Mouse (Mus musculus): Measurements from ENCODE around the gene Chd9.

The Chd9 gene

DNA sequence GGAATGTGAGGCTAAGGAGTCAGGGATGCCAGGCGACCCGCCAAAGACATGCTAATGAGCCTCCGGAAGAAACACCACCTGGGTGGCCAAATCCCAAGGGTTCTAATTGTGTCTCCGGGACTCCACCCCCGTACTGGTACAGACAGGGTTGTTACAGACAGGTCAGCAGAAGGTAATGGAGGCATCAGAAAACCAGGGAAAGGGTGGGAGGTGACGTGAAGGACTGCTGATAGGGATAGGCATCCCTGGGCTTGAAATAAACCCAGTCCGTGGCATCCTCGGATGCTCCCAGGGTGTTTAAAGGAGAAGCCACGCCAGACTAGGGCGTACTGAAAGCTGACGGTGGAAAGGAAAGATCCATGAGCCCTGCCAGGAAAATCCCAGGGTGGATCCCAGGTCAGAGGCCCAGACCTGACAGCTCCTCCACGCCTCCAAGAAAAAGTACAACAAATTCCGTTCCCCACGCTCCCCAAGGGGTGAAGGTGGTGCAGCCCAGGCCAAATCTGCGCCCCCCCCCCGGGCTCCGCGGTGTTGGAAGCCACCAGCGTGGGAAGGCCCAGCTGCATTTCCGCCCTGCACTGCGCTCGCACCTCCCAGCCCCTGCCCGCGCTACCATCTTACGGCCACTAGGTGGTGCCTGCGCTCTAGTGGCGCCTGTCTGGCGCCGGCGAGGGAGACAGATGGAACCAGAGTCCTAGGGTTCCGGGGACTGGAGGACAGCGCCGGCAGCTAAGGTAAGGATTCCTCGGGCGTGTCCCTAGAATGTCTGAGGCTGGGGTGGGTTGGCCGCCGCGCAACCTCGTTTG is at the start of gene Chd9:
TSS of gene Chd9 (plus strand) at position 172 of the 806 bp plus-strand sequence.
- DNase-seq: peak; percentile 98 to 99

DNA sequence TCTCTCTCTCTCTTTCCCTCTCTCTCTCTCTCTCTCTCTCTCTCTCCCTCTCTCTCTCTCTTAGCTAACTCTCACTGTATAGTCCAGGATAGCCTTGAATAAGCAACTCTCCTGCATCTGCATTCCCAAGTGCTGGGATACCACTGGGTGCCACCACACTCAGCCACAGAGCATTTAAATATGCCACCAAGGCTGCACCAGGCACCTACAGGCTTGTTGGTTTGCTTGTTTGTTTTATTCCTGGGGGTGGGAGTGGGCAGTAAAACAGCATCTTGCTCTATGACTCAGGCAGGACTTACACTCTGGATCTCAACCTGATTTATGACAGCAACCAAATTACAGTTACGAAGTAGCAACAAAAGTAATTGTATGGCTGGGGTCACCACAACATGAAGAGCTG is 36.5 kb upstream of the Chd9 start:
- no peak for DNase-seq

DNA sequence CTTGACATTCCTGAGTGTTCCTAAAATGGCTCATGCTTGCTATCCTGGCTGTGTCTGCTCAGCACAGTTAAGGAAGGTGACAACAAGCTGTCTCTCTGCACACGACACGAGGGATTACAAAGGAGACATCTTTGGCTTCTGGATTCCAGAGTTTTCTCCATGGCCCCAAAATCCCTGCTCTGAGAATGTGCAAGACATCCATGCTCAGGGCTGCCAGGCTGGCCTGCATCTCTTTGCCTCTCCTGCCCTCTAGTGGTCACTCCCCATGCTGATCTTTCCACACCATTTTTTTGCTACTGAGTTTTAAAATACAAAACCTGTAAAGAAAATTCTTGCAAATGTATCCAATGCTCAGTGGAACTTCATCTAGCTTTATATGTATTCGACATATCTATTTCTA is 34.4 kb upstream of the Chd9 start:
- DNase-seq: peak; percentile 86 to 89

DNA sequence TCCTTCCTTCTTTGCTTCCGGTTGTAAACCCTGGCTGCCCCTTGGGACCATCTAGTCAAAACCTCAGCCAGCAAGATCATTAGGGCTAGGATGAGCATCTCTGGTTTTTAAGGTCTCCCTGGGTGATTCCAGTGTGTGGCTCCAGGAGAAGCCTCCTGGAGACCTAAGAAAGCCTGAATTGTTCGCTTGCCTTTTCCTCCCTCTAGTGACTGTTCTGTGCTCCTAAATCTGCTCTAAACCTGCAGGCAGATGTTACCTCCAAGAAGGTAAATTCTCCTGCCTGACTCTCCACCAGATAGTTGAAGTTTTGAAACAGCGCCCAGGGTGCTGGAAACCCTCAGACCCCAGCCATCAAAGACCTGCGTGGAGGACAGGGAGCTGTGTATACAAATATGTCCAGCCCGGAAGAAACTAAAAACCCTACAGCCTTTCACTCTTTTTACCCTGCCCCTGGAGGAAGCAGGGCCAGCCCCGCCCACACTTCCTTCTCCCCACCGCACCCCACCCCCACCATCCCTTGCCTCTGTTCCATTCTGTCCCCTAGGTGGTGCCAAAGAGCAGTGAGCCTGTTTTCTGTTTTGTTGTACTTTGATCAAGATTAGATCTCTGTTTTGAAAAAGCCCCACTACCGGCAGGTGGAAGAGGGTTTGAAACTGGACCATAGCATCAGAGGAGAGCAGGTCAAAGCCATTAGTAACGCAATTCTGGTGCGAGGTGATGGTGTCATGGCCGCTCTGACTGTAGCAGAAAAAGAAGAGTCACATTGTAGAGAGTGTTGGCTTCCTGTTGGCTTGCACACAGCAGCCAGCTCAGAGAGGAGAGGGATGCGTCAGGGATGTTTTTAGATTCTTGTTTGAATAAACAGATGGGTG is 32.9 kb upstream of the Chd9 start:
- DNase-seq: peak; percentile 85 to 90

DNA sequence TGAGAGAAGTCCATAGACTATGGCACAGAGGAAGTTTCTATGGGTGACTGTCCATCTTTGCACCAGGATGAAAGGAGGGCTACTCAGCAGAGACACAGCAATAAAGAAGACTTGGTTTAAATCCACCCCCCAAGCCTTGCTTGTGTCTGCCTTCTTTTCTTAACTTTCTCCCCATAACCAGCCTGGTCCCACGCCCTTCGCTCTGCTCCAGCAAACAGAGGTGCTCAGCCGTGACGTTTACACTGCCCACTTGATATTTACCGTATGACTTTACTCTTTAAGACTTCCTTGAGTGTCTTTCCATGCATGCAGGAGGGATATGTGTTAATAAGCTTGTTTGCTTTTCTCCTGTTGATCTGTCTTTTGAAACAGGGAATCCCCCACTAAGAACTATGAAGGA is 28.7 kb upstream of the Chd9 start:
- DNase-seq: peak; percentile 26 to 51

DNA sequence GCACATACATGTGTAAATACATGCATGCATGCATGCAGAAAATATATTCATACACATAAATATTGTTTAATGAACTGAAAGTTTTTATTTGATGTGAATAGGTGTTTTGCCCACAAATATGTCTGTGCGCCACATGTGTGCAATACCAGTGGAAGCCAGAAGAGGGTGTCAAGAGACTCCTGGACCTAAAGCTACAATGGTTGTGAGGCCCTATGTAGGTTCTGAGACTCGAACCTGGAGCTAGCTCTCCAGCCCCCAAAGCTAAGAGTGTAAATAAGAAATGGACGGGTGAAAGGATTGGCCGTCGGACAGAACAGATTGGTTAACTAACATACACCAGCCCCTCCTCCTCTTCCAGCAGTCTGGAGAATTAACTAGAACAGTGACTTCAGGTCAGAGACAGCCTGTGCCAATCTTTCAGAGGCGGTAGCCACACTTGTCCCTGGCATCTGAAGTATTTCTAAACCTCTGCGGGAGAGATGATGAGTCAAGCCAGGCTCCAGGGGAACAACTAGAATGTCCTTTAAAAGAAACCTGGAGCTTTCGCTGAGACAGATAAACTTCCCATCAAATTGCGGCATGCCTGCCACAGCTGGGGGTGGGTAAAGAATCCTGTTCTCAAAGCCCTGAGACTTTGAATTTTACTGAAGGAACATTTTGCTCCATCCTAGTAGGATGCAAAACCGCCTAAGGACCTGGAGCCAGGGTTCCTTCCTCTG is 14.4 kb upstream of the Chd9 start:
- no peak for DNase-seq

DNA sequence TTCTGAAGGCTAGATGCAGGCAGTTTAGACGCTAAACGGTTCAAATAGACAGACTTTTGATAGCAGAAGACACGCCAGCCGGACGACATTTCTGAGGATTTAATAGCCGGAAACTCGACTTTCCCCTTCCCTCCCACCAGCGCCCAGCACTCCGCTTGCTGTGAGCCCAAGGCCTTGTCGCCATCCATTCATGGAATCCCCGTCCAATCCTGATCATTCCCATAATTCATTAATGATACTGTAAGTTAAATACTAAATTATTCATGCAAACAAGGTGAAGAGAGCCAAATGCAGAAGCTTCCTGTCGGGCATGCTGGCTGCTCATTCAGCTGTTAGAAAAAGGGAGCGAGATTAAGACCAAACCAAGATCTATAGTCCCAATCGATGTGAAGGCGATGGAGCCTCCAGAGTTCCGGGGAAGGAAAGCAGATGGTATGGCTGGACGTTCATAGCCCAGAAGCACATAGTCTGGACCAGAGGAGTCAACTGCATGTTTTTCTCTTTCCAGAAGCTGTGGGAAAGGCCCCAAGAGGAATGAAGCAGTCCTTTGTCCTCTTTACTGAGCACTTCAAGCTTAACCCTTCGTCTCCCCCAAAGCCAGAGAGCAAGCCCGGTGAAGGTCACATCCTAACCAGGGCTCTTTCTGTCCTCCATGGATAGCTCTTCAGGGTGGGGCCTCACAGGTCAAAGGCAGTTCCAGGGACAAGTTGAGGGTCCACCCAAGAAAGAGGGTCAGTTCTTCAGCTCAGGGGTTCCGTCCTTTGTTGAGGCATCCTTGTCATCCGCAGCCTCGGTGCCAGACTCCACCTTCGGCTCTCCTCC is 11.9 kb upstream of the Chd9 start:
- DNase-seq: peak; percentile 32 to 36

DNA sequence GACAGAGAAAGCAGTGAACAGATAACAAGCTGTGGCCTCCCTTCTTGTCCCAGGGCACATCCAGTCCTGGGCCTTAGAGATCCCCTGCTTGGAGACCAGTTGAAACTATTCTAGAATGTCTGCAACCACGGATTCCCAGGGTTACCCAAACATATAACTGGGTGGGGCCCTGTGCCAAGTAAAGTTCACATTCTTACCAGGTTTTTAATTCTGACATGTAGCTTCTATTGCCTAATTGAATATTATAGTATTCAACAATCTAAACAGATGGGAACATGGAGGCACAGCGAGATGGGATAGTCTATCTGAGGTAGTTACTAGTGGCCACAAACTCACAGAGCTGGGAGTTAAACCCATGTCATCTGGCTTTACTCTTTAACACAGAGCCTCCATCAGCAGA is 10.9 kb upstream of the Chd9 start, which contains the start of gene Gm19935:
TSS of gene Gm19935 (minus strand) at position 101 of the 400 bp plus-strand sequence.
- DNase-seq: no peak

DNA sequence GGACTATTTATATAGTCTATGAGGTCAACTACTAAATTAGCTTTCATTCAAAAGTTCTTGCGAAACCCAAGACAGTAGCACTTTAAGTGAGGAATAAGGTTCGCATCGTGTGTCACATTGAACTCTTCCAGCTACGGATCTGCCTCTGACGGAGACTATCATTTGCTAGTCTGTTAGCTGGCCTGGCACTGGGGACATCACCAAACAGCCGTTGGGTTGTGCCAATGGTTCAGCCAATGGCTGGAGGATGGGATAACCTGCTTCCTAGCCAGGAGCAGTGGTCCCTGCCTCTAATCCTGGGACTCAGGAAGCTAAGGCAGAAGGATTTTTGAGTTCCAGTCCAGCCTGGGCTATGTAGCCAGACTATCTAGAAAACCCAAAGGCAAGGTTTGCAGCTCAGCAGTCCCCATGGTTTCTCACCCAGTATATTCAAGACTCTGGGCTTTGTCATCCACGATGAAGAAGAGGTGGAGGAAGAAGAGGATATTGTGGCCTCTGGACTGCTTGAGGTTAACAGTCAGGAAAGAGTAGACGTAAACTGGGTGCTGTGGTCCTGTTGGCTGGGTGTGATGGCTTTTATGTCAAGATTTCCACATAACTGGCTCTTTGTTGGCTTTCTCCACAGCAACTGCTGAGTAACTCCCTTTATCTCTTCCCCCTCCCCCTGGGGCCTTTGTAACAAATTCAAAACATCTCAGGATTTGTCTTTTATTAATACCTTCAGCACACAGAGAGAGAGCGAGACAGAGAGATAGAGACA is 8.4 kb upstream of the Chd9 start:
- DNase-seq: no peak

DNA sequence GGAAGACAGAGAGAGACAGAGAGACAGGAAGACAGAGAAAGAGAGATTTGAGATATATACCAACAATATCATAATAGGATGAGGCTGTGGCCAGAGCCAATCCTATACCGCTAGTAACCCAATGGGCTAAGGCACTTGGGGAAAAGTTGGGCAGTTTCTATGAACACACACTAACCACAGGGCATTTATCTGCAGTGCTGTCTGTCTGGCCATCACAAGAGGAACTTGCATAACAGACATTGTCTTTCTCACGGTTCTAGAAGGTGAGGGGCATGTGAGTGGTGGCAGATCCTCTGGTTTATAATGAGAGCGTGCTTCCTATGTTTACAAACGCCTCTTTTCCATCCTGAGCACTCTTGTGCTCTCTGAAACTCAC is 7.8 kb upstream of the Chd9 start:
- DNase-seq: no peak

DNA sequence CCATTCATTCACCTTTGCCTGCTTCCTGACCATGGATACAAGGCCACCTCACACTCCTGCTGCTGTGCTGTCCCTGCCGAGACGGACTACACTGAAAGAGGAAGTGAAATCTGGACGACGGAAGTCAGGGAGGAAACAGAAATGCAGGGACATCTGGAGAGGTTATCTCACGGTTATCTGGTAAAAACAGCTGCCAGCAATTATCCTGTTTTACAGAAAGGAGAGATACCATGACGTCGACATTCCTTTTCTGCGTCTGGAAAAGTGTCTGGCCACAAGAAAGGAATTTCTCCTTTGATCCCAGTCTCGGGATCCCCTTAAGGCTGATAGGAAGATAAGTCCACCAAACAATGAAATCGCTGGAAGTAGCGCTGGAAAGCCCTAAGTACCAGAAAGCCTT is 5.7 kb upstream of the Chd9 start:
- peak in 1 of 2 experiments; percentile 36 for DNase-seq

DNA sequence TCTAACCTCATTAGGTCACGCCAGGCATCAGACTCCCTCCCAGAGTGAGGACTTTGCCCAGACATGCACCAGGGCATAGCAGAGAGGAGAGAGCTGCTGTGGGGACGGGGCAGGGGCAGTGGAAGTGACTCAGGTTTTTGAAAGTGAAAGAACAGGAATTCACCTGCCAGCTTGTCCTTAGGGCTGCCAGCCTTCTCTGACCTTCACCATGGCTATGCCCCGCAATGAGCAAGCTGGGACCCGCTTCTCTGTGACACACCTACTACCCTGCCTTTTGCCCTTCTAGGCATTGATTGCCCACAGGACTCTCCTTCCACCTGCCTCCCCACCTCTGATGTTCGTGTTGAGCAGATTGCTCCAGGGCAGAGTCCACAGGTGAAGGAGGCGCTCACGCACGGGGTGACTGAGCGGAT is 2.7 kb upstream of the Chd9 start:
- peak; percentile 40 to 62 for DNase-seq

DNA sequence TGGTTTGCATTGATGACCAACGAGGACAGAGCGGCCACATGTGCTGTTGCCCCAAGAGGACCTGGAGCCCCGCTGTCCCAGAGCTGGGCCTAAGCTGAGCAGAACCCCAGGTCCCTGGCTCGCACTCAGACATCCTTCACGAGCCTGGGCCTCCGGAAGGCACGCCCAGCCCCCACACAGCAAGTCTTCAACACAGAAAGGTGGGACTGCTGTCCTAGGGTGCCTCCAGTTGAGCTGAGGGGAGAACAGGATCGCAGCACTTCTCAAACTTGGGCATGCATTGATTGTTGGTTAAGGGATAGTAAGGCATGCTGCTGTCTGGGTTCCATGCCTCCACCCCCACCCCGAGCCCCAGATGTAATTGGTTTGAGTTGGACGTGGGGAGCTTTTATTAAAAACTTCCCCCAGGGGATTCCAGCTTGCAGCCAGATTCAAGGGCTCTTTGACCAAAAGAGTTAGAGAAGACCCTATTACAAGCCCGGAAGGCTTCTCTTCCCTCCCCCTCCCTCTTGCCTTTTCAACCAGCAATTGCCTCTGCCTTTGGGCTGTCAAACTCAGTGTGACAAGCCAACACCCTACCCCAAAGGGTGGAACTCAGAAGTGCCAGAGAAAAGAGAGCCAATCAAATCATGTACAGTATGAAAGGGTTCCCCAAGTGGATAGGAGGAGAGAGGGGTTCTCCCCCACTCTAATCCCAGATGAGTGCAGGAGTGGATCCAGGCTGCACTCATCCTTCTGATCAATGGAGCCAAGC is 1.0 kb downstream of the Chd9 start:
- no peak for DNase-seq

DNA sequence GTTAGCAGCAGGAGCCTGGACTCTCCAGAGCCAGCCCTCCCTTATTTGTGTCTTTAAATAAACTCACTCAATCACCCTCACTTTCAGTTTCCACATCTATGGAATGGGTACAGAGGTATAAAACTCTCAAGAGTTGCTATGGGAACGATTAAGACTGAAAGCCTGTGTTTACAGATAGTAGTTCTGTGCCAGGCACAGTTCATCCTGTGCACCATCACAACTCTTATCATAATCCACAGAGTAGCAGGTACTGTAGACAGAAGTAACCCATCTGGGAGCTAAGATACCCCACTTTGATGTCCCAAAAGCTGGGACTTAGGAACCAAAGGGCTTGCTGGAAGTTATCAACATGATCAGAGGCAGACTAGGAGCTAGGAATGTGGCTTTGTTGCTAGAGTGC is 1.7 kb downstream of the Chd9 start:
- DNase-seq: no peak

DNA sequence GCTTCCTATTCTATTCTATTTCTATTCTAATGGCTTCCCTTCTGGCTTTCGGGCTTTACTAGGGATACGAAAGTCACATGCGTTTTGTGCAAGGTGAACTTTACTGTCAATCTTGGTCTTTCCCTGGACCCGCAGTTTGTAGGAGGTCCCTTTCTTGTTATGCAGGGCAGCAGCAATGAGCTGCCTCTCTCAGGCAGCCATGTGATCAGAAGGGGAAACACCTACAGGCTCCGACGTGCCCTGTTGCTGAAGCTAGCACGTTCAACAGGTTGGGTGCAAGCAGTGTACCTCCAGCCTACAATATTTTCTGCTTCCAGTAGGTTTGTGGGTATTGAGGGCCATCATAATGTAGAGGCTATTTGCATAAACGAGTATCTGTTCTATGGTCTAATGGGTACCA is 2.8 kb downstream of the Chd9 start:
- no peak for DNase-seq

DNA sequence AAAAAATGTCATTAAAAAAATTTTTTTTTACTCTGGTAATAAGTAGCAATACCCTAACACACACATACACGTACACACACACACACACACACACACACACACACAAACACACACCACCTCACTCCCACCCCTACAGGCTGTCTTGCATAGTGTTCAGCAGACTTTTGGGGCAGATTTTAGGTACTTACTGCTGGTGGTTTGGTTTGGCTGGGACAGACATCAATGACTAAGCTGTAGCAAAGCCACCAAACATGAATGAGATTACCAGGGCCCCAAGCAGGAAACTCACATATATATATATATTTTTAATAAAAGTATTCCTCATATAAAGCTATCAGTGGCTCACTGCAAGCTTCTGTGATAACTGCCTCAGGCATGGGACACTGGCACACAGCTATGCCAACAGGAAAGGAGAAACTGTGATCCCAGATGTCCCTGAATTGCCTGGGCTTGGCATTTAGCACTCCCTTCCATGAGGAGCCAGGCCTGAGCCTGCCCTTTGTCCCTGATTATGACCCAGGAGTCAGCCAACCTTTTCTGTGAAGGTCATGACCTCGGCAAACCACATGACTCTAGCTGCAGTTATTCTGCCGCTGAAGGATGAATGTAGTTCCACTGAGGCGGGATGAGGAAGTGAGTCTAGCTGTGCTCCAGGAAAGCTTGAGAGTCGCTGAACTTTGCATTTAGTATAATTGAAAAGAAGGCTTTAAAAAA is 4.6 kb downstream of the Chd9 start:
- no peak for DNase-seq

DNA sequence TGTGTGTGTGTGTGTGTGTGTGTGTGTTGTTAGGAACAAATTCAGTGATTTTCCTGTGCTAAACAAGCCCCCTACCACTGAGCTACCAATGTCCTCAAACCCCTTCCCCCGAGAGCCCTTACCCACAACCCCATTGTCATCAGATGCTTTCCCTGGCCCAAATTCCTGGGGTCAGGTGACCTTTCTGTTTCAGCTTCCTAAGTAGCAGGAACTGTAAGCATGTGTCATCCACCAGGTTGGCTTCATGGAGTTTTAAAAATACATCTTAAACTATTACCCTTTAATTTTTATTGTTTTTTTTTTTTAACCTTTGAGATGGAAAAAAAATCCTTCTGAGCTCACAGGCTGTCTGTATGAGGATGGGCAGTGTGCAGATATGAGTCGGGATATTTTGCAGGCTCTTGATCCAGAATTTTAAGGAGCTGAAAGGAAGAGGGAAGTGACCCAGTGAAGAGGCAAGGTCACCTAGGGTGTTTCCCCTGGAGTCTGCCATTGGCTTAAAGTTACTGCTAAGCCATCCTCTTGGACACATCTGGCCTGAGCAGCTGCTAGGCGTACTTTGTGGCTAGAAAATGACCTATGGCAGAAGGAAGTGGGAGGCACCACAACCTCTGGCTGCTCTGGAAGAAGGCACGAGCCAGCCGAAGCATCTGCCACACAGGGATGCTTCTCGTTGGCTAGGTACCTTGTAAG is 5.6 kb downstream of the Chd9 start:
- no peak for DNase-seq

DNA sequence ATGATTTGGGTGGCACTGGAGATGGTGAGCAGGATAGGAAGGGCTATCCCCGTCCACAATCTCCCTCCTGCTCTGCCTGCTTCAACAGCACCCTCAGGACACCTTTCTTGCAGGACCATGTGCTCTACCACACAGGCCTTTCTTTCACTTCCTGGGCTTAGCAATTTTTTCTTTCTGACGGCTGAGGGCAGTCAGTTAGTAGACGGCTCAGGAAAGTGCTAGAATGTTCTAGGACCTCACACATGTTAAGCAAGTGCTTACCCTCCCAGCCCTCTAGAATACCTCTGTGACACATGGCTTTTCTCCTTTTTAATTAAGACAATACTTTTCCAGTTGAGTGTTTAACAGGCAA is 6.1 kb downstream of the Chd9 start:
- DNase-seq: no peak

DNA sequence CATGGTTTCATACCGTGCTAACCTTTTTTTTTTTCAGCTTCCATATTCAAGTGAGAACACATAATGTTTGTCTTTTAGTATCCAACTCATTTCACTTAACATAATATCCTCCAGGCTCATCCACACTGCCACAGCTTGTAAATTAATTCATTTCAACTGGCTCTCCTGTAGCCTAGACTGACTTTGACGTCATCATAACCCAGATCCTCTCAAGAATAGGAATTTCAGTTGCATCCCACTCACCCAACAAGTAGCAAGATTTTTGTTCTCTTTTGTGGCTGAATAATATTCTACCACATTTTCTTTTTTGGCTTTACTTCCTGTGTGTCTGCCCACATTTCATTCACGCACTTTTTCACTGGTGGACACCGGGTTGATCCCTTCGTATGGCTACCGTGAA is 9.3 kb downstream of the Chd9 start:
- no peak for DNase-seq

Data from kidney, postnatal 4 days (tissue).